Mouse (Mus musculus) forebrain, embryonic 16.5 days (tissue): Measurements from ENCODE around the gene 2510009E07Rik. TPM values are rescaled to one million over a fixed set of nuclear protein-coding genes. Genes with fewer than 3 reads are reported as not detected.
"Not testable (repeated sequence)": the region's sequence is repeated elsewhere in the genome, so short reads cannot be mapped to it uniquely, and the experiment has no call there.

ENCODE experiments used
- ATAC-seq: fragments of 200-750 bp; cut with Nextera tagmentation; 2 replicates; pipeline ENCODE4 v1.8.0; 2017; ENCODE audit warnings: mild to moderate bottlenecking, moderate library complexity
- H3K27ac ChIP-seq: fragments of 300-500 bp; sonication (generic); 2 replicates; pipeline ENCODE4 v1.5.1; 2014; ENCODE audit warnings: low read length, control low read depth
- H3K27me3 ChIP-seq: fragments of 300-500 bp; sonication (generic); replicated peaks from 2 replicates; pipeline ENCODE4 v1.6.1; 2014; ENCODE audit warnings: low read length; ENCODE audit not compliant: control insufficient read depth, insufficient read depth
- H3K36me3 ChIP-seq: fragments of 300-500 bp; sonication (generic); 2 replicates; pipeline ENCODE4 v1.6.1; 2014; ENCODE audit not compliant: control insufficient read depth, insufficient read depth
- H3K4me1 ChIP-seq: fragments of 300-500 bp; sonication (generic); replicated peaks from 2 replicates; pipeline ENCODE4 v1.6.1; 2014; ENCODE audit warnings: low read length; ENCODE audit not compliant: control insufficient read depth, insufficient read depth
- H3K4me2 ChIP-seq: fragments of 300-500 bp; sonication (generic); 2 replicates; pipeline ENCODE4 v1.6.1; 2014; ENCODE audit warnings: mild to moderate bottlenecking, low read length, control low read depth
- H3K4me3 ChIP-seq: fragments of 300-500 bp; sonication (generic); replicated peaks from 2 replicates; pipeline ENCODE4 v1.5.1; 2014; ENCODE audit warnings: mild to moderate bottlenecking, low read length, control low read depth
- H3K9ac ChIP-seq: fragments of 300-500 bp; sonication (generic); replicated peaks from 2 replicates; pipeline ENCODE4 v1.6.1; 2014; ENCODE audit warnings: low read depth, low read length, control low read depth
- H3K9me3 ChIP-seq: fragments of 300-500 bp; sonication (generic); 2 replicates; pipeline ENCODE4 v1.6.1; 2016; ENCODE audit warnings: low read length; ENCODE audit not compliant: control insufficient read depth
- WGBS: fragments of 180-500 bp; shearing (Covaris S2); extraction: QIAGEN DNeasy Blood & Tissue Kit; methylation state at CpG from one replicate; pipeline ENCODE4 v1.1.7; 2014; 5-methylcytosine and 5-hydroxymethylcytosine counted together
- polyA plus RNA-seq: library from polyadenylated mRNA; unstranded; fragments of >200 nt; fragmentation: Nextera tagmentation; extraction: Ambion mirVana; gene quantifications from 2 replicates; pipeline ENCODE4 v1.2.1, GENCODE M21; 2015

The 2510009E07Rik gene
- polyA plus RNA-seq, 1 experiment from 2014 or later, result 43.0 TPM

GRCm38 (mm10) chr16:21693981-21694462, 443 bp downstream of the 2510009E07Rik start:
- Histone ChIP-seq H3K4me1 (peaks cover 28% of the 10 kb centered on the region), H3K9ac (peak overlapping the region; percentile 96), H3K4me2 (peak overlapping the region; percentile 63), H3K27ac (peak overlapping the region; percentile 83), H3K4me3 (peak overlapping the region; percentile 67), H3K36me3 (no peaks in the 10 kb centered on the region), H3K9me3 (no peaks in the 10 kb centered on the region), H3K27me3 (no peaks in the 10 kb centered on the region)
- ATAC-seq, result peak; percentile 67
- under 1% methylated on average over 40 of the region's 45 CpGs for WGBS

GRCm38 (mm10) chr16:21690216-21690755, 4.2 kb downstream of the 2510009E07Rik start:
- no peak overlapping the region for H3K4me2 ChIP-seq
- H3K9me3 ChIP-seq, result no peaks in the 10 kb centered on the region
- H3K4me1 ChIP-seq, result peaks cover 25% of the 10 kb centered on the region
- H3K36me3 ChIP-seq, result no peaks in the 10 kb centered on the region
- H3K4me3 ChIP-seq, result no peak overlapping the region
- 38% methylated on average over 5 of the region's 5 CpGs for WGBS
- ATAC-seq, result no peak
- no peaks in the 10 kb centered on the region for H3K27me3 ChIP-seq
- no peak overlapping the region for H3K9ac ChIP-seq
- no peak overlapping the region for H3K27ac ChIP-seq

- Histone ChIP-seq H3K27me3 (no peaks in the 10 kb centered on the region), H3K9me3 (no peaks in the 10 kb centered on the region), H3K27ac (no peak overlapping the region), H3K4me3 (no peak overlapping the region), H3K36me3 (no peaks in the 10 kb centered on the region), H3K4me2 (no peak overlapping the region), H3K4me1 (peaks cover 24% of the 10 kb centered on the region), H3K9ac (no peak overlapping the region)
- 94% methylated on average over 5 of the region's 5 CpGs for WGBS
- no peak for ATAC-seq
These were observed 5.3 kb downstream of the 2510009E07Rik start for GRCm38 (mm10) chr16:21689141-21689540.

GRCm38 (mm10) chr16:21687406-21687805, 7.1 kb downstream of the 2510009E07Rik start:
- H3K9ac ChIP-seq, result no peak overlapping the region
- H3K36me3 ChIP-seq, result 0 out of 2 replicates have a peak, but pooled peaks cover 2% of the 10 kb centered on the region
- H3K4me3 ChIP-seq, result no peak overlapping the region
- H3K9me3 ChIP-seq, result 0 out of 2 replicates have a peak, but pooled peaks cover 3% of the 10 kb centered on the region
- H3K27me3 ChIP-seq, result no peaks in the 10 kb centered on the region
- H3K4me2 ChIP-seq, result no peak overlapping the region
- H3K27ac ChIP-seq, result no peak overlapping the region
- no peak for ATAC-seq
- 93% methylated on average over 5 of the region's 5 CpGs for WGBS
- peaks cover 16% of the 10 kb centered on the region for H3K4me1 ChIP-seq

GRCm38 (mm10) chr16:21676791-21677190, 17.7 kb downstream of the 2510009E07Rik start:
- Histone ChIP-seq H3K4me1 (no peaks in the 10 kb centered on the region), H3K4me2 (no peak overlapping the region), H3K27me3 (no peaks in the 10 kb centered on the region), H3K36me3 (0 out of 2 replicates have a peak, but pooled peaks cover 2% of the 10 kb centered on the region), H3K9me3 (no peaks in the 10 kb centered on the region), H3K9ac (no peak overlapping the region), H3K27ac (no peak overlapping the region), H3K4me3 (no peak overlapping the region)
- 85% methylated on average over 7 of the region's 7 CpGs for WGBS
- ATAC-seq, result no peak

- H3K4me1 ChIP-seq, H3K27me3 ChIP-seq, H3K36me3 ChIP-seq, H3K4me3 ChIP-seq, H3K4me2 ChIP-seq, H3K9me3 ChIP-seq, ATAC-seq, H3K9ac ChIP-seq, H3K27ac ChIP-seq: not testable (repeated sequence)
- 93% methylated on average over 1 of the region's 1 CpGs for WGBS
These were observed 20.8 kb downstream of the 2510009E07Rik start for GRCm38 (mm10) chr16:21673651-21674050.

GRCm38 (mm10) chr16:21673046-21673445, 21.4 kb downstream of the 2510009E07Rik start:
- not testable (repeated sequence) for H3K27ac ChIP-seq, ATAC-seq, H3K4me3 ChIP-seq, H3K27me3 ChIP-seq, H3K4me1 ChIP-seq, H3K9me3 ChIP-seq, H3K9ac ChIP-seq, H3K4me2 ChIP-seq, H3K36me3 ChIP-seq

GRCm38 (mm10) chr16:21671878-21672277, 22.6 kb downstream of the 2510009E07Rik start:
- Histone ChIP-seq H3K27me3 (no peaks in the 10 kb centered on the region), H3K4me3 (no peak overlapping the region), H3K4me1 (no peaks in the 10 kb centered on the region), H3K9me3 (0 out of 2 replicates have a peak, but pooled peaks cover 2% of the 10 kb centered on the region), H3K36me3 (0 out of 2 replicates have a peak, but pooled peaks cover 2% of the 10 kb centered on the region), H3K27ac (no peak overlapping the region), H3K4me2 (no peak overlapping the region), H3K9ac (no peak overlapping the region)
- no peak for ATAC-seq
- 84% methylated on average over 4 of the region's 4 CpGs for WGBS

GRCm38 (mm10) chr16:21665423-21665986, 29.0 kb downstream of the 2510009E07Rik start:
- H3K9ac ChIP-seq, result 0 out of 2 replicates have a peak overlapping the region, but pooled peaks have one; percentile 17
- H3K4me3 ChIP-seq, result no peak overlapping the region
- H3K4me1 ChIP-seq, result peaks cover 15% of the 10 kb centered on the region
- H3K4me2 ChIP-seq, result no peak overlapping the region
- 0 out of 2 replicates have a peak, but pooled peaks cover 2% of the 10 kb centered on the region for H3K9me3 ChIP-seq
- 10% methylated on average over 4 of the region's 4 CpGs for WGBS
- H3K36me3 ChIP-seq, result no peaks in the 10 kb centered on the region
- H3K27me3 ChIP-seq, result no peaks in the 10 kb centered on the region
- ATAC-seq, result peak; percentile 31; the same call in 1 of the 2 replicates
- H3K27ac ChIP-seq, result no peak overlapping the region
